Mouse (Mus musculus) kidney, postnatal 0 days (tissue): ENCODE measurements around the gene Atp7a. TPM values are rescaled to one million over a fixed set of nuclear protein-coding genes. Genes with fewer than 3 reads are reported as not detected.
A peak's percentile ranks its signal among the peaks of the same experiment; 100 is the strongest.

Experiments
- ATAC-seq: fragments of 200-750 bp; cut with Nextera tagmentation; replicated peaks from 2 replicates; pipeline ENCODE4 v1.8.0; 2017; ENCODE audit warnings: low read depth, moderate number of reproducible peaks, moderate TSS enrichment, moderate library complexity; ENCODE audit not compliant: low FRiP score
- DNase-seq: peaks from one replicate; pipeline ENCODE4 v3.0.0-alpha.2; 2016; ENCODE audit warnings: low spot score
- H3K27ac ChIP-seq: fragments of 300-500 bp; sonication (generic); 2 replicates; pipeline ENCODE4 v1.5.1; 2014; ENCODE audit warnings: mild to moderate bottlenecking
- H3K27me3 ChIP-seq: fragments of 300-500 bp; sonication (generic); 2 replicates; pipeline ENCODE4 v1.6.1; 2014; ENCODE audit warnings: low read length, mixed read lengths; ENCODE audit not compliant: insufficient read depth
- H3K36me3 ChIP-seq: fragments of 300-500 bp; sonication (generic); 2 replicates; pipeline ENCODE4 v1.6.1; 2014; ENCODE audit warnings: low read length, mixed read lengths; ENCODE audit not compliant: insufficient read depth
- H3K4me1 ChIP-seq: fragments of 300-500 bp; sonication (generic); replicated peaks from 2 replicates; pipeline ENCODE4 v1.6.1; 2014; ENCODE audit warnings: antibody characterized with exemption, low read length, mixed read lengths; ENCODE audit not compliant: insufficient read depth
- H3K4me2 ChIP-seq: fragments of 300-500 bp; sonication (generic); 2 replicates; pipeline ENCODE4 v1.6.1; 2014; ENCODE audit warnings: mild to moderate bottlenecking, low read length, moderate library complexity, mixed read lengths
- H3K4me3 ChIP-seq: fragments of 300-500 bp; sonication (generic); replicated peaks from 2 replicates; pipeline ENCODE4 v1.5.1; 2014; ENCODE audit warnings: low read depth, low read length
- H3K9ac ChIP-seq: fragments of 300-500 bp; sonication (generic); 2 replicates; pipeline ENCODE4 v1.6.1; 2014; ENCODE audit warnings: low read depth, low read length
- H3K9me3 ChIP-seq: fragments of 300-500 bp; sonication (generic); replicated peaks from 2 replicates; pipeline ENCODE4 v1.6.1; 2016; ENCODE audit warnings: low read length, inconsistent platforms, mixed read lengths
- CTCF ChIP-seq: IDR thresholded peaks from 2 replicates; pipeline ENCODE4 v1.5.1; 2016; ENCODE audit warnings: antibody characterized with exemption, low read depth, mild to moderate bottlenecking, moderate library complexity
- WGBS: fragments of 180-500 bp; shearing (Covaris S2); extraction: QIAGEN DNeasy Blood & Tissue Kit; methylation state at CpG from one replicate; pipeline ENCODE4 v1.1.7; 2014; 5-methylcytosine and 5-hydroxymethylcytosine counted together
- polyA plus RNA-seq: library from polyadenylated mRNA; unstranded; fragments of >200 nt; fragmentation: Nextera tagmentation; extraction: Ambion mirVana; gene quantifications from 2 replicates; pipeline ENCODE4 v1.2.1, GENCODE M21; 2015

Gene Atp7a
- polyA plus RNA-seq, 1 experiment from 2014 or later, result 20.7 TPM

DNA sequence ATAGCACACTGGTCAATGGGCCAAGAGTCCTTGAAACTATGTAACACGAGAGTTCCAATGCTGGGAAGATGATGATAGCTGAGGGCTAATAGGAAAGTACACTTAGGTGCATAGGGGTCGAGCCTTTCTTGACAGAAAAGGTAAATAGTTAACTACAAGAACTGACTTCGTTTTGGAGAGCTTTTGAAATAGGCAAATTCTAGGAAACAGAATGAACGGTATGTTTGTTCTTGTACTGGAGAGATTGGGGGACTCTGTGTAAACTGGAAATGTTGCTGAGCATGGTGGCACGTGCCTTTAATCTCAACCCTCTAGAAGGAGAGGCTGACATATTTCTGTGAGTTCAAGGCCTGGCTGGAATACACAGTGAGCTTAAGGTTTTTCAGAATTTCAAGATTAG, 137.5 kb downstream of the Atp7a start:
- no peak for DNase-seq
- no peak for TF ChIP-seq CTCF
- H3K4me3 ChIP-seq, result no peak overlapping the region
- no peak overlapping the region for H3K27ac ChIP-seq
- no peak overlapping the region for H3K4me2 ChIP-seq
- no peaks in the 10 kb centered on the region for H3K9me3 ChIP-seq
- H3K4me1 ChIP-seq, result no peaks in the 10 kb centered on the region
- no peak overlapping the region for H3K9ac ChIP-seq
- no peaks in the 10 kb centered on the region for H3K27me3 ChIP-seq
- WGBS, result 67% methylated on average over 5 of the region's 5 CpGs
- H3K36me3 ChIP-seq, result no peaks in the 10 kb centered on the region
- no peak for ATAC-seq

DNA sequence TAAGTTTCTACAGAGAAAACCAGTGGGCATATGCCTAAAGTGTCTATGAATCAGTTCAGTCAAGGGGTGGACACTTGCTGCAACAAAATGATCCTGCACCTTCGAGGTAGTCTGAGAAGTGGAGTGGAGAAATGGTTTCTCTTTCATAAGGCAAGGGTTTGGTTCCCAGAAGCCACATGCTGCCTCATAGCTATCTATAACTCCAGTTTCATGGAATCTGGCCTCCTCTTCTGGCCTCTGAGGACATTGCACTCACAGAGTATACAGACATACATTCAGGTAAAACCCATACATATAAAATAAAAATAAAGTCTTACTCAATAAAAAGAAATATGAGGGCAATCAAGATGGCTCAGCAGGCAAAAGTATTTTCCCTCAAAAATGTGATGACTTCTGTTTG, 138.0 kb downstream of the Atp7a start:
- no peak for DNase-seq

DNA sequence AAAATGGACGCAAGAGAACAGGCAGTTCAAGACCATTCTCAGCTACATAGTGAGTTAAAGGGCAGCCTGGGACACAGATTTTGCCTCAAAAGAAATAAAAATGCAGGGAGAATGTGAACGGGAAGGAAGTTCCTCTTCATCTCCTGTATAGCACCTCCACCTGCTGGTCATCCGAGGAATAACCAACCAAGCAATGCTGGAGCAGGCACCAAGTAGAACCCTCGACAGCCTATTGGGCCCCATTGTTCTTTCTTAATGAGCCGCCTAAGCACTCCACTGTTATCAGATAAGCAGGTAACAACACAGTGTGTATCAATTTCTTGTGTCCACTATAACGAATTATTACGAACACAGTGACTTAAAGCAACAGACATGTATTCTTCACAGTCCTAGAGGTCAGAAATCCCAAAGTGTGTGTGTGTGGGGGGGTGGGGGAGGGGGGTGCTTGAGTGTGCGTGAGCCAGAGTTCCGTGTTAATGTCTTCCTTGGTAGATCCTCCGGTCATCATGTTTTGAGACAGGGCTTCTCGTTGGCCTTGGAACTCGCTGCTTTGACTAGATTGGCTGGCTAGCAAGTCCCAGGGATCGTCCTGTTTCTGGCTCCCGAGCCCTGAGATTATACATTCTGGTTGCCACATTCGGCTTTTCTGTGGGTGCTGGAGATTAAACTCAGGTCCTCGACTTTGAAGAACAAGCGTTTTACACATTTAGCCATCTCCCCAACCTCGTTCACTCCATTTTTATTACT, 144.2 kb downstream of the Atp7a start:
- Histone ChIP-seq H3K4me1 (no peaks in the 10 kb centered on the region), H3K27ac (no peak overlapping the region), H3K4me2 (peak overlapping the region; percentile 46), H3K4me3 (peak overlapping the region; percentile 14; the same call in 1 of the 2 replicates), H3K36me3 (no peaks in the 10 kb centered on the region), H3K9ac (no peak overlapping the region), H3K9me3 (no peaks in the 10 kb centered on the region), H3K27me3 (no peaks in the 10 kb centered on the region)
- DNase-seq (peak; percentile 76), ATAC-seq (peak; percentile 82)
- peak; percentile 78 for TF ChIP-seq CTCF
- WGBS, result 31% methylated on average over 18 of the region's 18 CpGs

More for the DNA sequence above, 138.0 kb downstream of the Atp7a start:
- no peaks in the 10 kb centered on the region for H3K36me3 ChIP-seq
- no peaks in the 10 kb centered on the region for H3K4me1 ChIP-seq
- no peak for ATAC-seq
- no peak overlapping the region for H3K4me2 ChIP-seq
- no peaks in the 10 kb centered on the region for H3K9me3 ChIP-seq
- no peak overlapping the region for H3K27ac ChIP-seq
- no peaks in the 10 kb centered on the region for H3K27me3 ChIP-seq
- no peak overlapping the region for H3K9ac ChIP-seq
- no peak overlapping the region for H3K4me3 ChIP-seq
- TF ChIP-seq CTCF, result peak; percentile 42; the same call in 1 of the 2 replicates
- WGBS, result 64% methylated on average over 1 of the region's 1 CpGs

DNA sequence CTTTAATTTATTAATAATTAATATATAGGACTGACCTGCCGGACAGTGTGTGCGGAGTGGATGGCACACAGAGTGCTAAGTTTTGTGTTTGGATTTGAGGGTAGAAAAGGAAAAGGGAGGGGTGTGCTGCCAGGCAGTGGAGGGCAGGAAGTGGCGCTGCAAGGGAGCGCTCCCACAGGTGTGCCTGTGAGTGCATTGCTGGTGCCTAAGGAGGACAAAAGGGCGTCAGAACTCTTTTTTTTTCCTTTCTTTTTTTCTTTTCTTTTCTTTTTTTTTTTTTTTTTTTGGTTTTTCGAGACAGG, 144.7 kb downstream of the Atp7a start:
- no peak for TF ChIP-seq CTCF
- H3K27ac ChIP-seq, result no peak overlapping the region
- H3K4me3 ChIP-seq, result peak overlapping the region; percentile 14; the same call in 1 of the 2 replicates
- H3K9ac ChIP-seq, result no peak overlapping the region
- no peaks in the 10 kb centered on the region for H3K27me3 ChIP-seq
- H3K4me1 ChIP-seq, result no peaks in the 10 kb centered on the region
- DNase-seq (no peak), ATAC-seq (0 out of 2 replicates have a peak, but pooled peaks have one; percentile 33)
- H3K4me2 ChIP-seq, result peak overlapping the region; percentile 46
- H3K9me3 ChIP-seq, result no peaks in the 10 kb centered on the region
- 52% methylated on average over 5 of the region's 6 CpGs for WGBS
- no peaks in the 10 kb centered on the region for H3K36me3 ChIP-seq

Other genes starting within 250 kb of the Atp7a start
- gene Atrx, start 97.9 kb upstream of the Atp7a start, polyA plus RNA-seq, result 125 and 141 TPM in 2 replicates
- 47.4 and 50.8 TPM in 2 replicates for gene Magt1, start 15.4 kb upstream of the Atp7a start, polyA plus RNA-seq
- 754 and 861 TPM in 2 replicates for gene Cox7b, start 11.6 kb upstream of the Atp7a start, polyA plus RNA-seq
- gene Tlr13, start 115.9 kb downstream of the Atp7a start, polyA plus RNA-seq, result 0.59 and 0.62 TPM in 2 replicates
- gene Pgk1, start 159.8 kb downstream of the Atp7a start, polyA plus RNA-seq, result 280 and 296 TPM in 2 replicates
- gene Taf9b, start 193.9 kb downstream of the Atp7a start, polyA plus RNA-seq, result 11.6 and 12.1 TPM in 2 replicates
- gene Fnd3c2, start 228.1 kb downstream of the Atp7a start, polyA plus RNA-seq, result not detected in 2 replicates